Mouse (Mus musculus) ES-Bruce4 (cell line): Measurements from ENCODE around the gene Atp2b2. TPM values are rescaled to one million over a fixed set of nuclear protein-coding genes. Genes with fewer than 3 reads are reported as not detected.

Experiments used
- H3K27ac ChIP-seq: 2 replicates; pipeline ENCODE4 v1.5.1; 2012; ENCODE audit warnings: low read length, inconsistent platforms; ENCODE audit not compliant: insufficient read depth
- H3K27me3 ChIP-seq: 2 replicates; pipeline ENCODE4 v1.6.1; 2012; ENCODE audit warnings: mild to moderate bottlenecking, low read length, inconsistent platforms; ENCODE audit not compliant: control insufficient read depth, poor library complexity, insufficient read depth, severe bottlenecking
- H3K36me3 ChIP-seq: 2 replicates; pipeline ENCODE4 v1.6.1; 2012; ENCODE audit warnings: inconsistent platforms, mild to moderate bottlenecking, low read length, moderate library complexity; ENCODE audit not compliant: control insufficient read depth, poor library complexity, insufficient read depth, severe bottlenecking
- H3K4me1 ChIP-seq: one replicate; pipeline ENCODE4 v1.8.1; 2011; ENCODE audit warnings: low read length; ENCODE audit not compliant: control insufficient read depth, insufficient read depth
- H3K4me3 ChIP-seq: 2 replicates; pipeline ENCODE4 v1.5.1; 2011; ENCODE audit warnings: low read depth, mild to moderate bottlenecking, low read length
- H3K9ac ChIP-seq: 2 replicates; pipeline ENCODE4 v1.6.1; 2012; ENCODE audit warnings: low read depth, mild to moderate bottlenecking, inconsistent platforms; ENCODE audit not compliant: poor library complexity, severe bottlenecking
- H3K9me3 ChIP-seq: replicated peaks from 2 replicates; pipeline ENCODE4 v1.6.1; 2012; ENCODE audit warnings: mild to moderate bottlenecking, low read length, inconsistent platforms; ENCODE audit not compliant: control insufficient read depth, poor library complexity, insufficient read depth, severe bottlenecking
- CTCF ChIP-seq: IDR thresholded peaks from one replicate; pipeline ENCODE4 v1.8.1; 2011; ENCODE audit warnings: low read depth, low read length
- EP300 ChIP-seq: IDR thresholded peaks from 2 replicates; pipeline ENCODE4 v1.6.1; 2011; ENCODE audit warnings: low read depth, low read length; ENCODE audit not compliant: insufficient read depth
- POLR2A ChIP-seq: IDR thresholded peaks from one replicate; pipeline ENCODE4 v1.8.1; 2011; ENCODE audit warnings: low read length; ENCODE audit not compliant: insufficient read depth
- polyA plus RNA-seq: library from polyadenylated mRNA; stranded (reverse); fragments of >200 nt; gene quantifications from 2 replicates; pipeline ENCODE4 v1.2.4, GENCODE M21; 2011; ENCODE audit warnings: low read depth; ENCODE audit not compliant: missing spikeins, insufficient read depth, insufficient read length

Atp2b2 gene
- polyA plus RNA-seq, 1 experiment = 0.42 TPM

- TF ChIP-seq POLR2A = no peak
- TF ChIP-seq CTCF = no peak
- no peak for TF ChIP-seq EP300
- peaks cover 17% of the 10 kb centered on the region for H3K36me3 ChIP-seq
- H3K27ac ChIP-seq = peak overlapping the region; percentile 68
- peak overlapping the region; percentile 78 for H3K9ac ChIP-seq
- peaks cover 3% of the 10 kb centered on the region for H3K4me1 ChIP-seq
- no peaks in the 10 kb centered on the region for H3K27me3 ChIP-seq
- no peaks in the 10 kb centered on the region for H3K9me3 ChIP-seq
- peak overlapping the region; percentile 62; the same call in 1 of the 2 replicates for H3K4me3 ChIP-seq
Observed at GRCm38 (mm10) chr6:113695766-113696355, 346.6 kb downstream of the Atp2b2 start.

GRCm38 (mm10) chr6:113695203-113695602 lies 347.2 kb downstream of the Atp2b2 start:
- Histone ChIP-seq H3K27ac (peak overlapping the region; percentile 68; the same call in 1 of the 2 replicates), H3K4me1 (peaks cover 4% of the 10 kb centered on the region), H3K4me3 (no peak overlapping the region), H3K9me3 (no peaks in the 10 kb centered on the region), H3K9ac (no peak overlapping the region), H3K27me3 (no peaks in the 10 kb centered on the region), H3K36me3 (peaks cover 12% of the 10 kb centered on the region)
- TF ChIP-seq EP300 = no peak
- TF ChIP-seq POLR2A = no peak
- TF ChIP-seq CTCF = no peak

Other genes with a start within 250 kb of the Atp2b2 start
- gene Slc6a11, start 88.6 kb upstream of the Atp2b2 start, polyA plus RNA-seq = 0.17 and 0.19 TPM in 2 replicates
- 0.27 and 0.67 TPM in 2 replicates for gene Slc6a1, start 240.0 kb upstream of the Atp2b2 start, polyA plus RNA-seq